Mouse (Mus musculus) lung, adult 2 months (tissue): Measurements from ENCODE around the gene Gm20388. TPM values are rescaled to one million over a fixed set of nuclear protein-coding genes. Genes with fewer than 3 reads are reported as not detected.

Experiments used
- DNase-seq: peaks from one replicate; pipeline ENCODE4 v3.0.0; 2022
- H3K4me1 ChIP-seq: fragments of 200-500 bp; 2 replicates; pipeline ENCODE4 v1.6.1; 2011; ENCODE audit warnings: low read length; ENCODE audit not compliant: control insufficient read depth, insufficient read depth
- H3K4me3 ChIP-seq: fragments of 200-500 bp; replicated peaks from 2 replicates; pipeline ENCODE3; 2011; ENCODE audit warnings: low read depth, mild to moderate bottlenecking, control low read depth, low read length; ENCODE audit errors: extremely low read depth
- CTCF ChIP-seq: fragments of 200-500 bp; IDR thresholded peaks from 2 replicates; pipeline ENCODE4 v1.5.1; 2011; ENCODE audit warnings: mild to moderate bottlenecking, low read length, control low read depth; ENCODE audit not compliant: insufficient read depth
- POLR2A ChIP-seq: fragments of 200-500 bp; IDR thresholded peaks from 2 replicates; pipeline ENCODE4 v1.6.1; 2011; ENCODE audit warnings: low read depth, mild to moderate bottlenecking, control low read depth, low read length, borderline replicate concordance; ENCODE audit errors: extremely low read depth
- WGBS: fragments of 180-500 bp; shearing (Covaris S2); methylation state at CpG from one replicate; pipeline ENCODE4 v1.1.7; 2018; 5-methylcytosine and 5-hydroxymethylcytosine counted together
- polyA plus RNA-seq: library from polyadenylated mRNA; depleted of rRNA; stranded (reverse); fragments of >200 nt; gene quantifications from 2 replicates; pipeline ENCODE4 v1.2.3, GENCODE M21; 2012

The Gm20388 gene
- polyA plus RNA-seq, 1 experiment, result 67.8 TPM

- Histone ChIP-seq H3K4me3 (no peak overlapping the region), H3K4me1 (peaks cover 8% of the 10 kb centered on the region)
- TF ChIP-seq CTCF (no peak), POLR2A (no peak)
- WGBS, result 78% methylated on average over 15 of the region's 15 CpGs
- no peak for DNase-seq
Observed at GRCm38 (mm10) chr8:120290614-120291013, 380.0 kb downstream of the Gm20388 start.

DNA sequence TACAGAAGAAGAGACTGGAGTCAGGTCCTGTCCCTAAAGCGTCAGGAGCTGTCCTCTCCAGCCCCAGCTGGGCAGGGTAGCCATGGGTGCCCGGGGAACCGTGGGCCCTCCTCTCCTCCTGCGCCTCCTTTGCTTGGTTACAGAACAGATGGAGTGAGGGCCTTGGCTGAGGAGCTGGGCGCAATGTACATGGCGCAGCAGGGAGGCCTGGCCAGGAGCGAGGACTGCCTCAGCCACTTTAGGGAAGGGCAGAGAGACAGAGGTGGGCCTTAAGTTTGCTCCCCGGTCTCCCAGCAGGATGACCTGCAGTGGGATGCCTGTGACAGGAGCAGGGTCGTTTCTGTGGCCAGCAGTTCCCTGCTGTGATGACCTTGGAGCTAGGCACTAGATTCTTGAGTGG lies 381.0 kb downstream of the Gm20388 start:
- no peak for DNase-seq
- WGBS, result 84% methylated on average over 9 of the region's 9 CpGs
- Histone ChIP-seq H3K4me1 (peaks cover 8% of the 10 kb centered on the region; the same call in 1 of the 2 replicates), H3K4me3 (no peak overlapping the region)
- TF ChIP-seq POLR2A (no peak), CTCF (no peak)

GRCm38 (mm10) chr8:120292316-120293107 lies 381.9 kb downstream of the Gm20388 start:
- DNase-seq, result no peak
- H3K4me1 ChIP-seq, result peaks cover 8% of the 10 kb centered on the region; the same call in 1 of the 2 replicates
- TF ChIP-seq CTCF (no peak), POLR2A (no peak)
- 62% methylated on average over 8 of the region's 8 CpGs for WGBS
- H3K4me3 ChIP-seq, result no peak overlapping the region

DNA sequence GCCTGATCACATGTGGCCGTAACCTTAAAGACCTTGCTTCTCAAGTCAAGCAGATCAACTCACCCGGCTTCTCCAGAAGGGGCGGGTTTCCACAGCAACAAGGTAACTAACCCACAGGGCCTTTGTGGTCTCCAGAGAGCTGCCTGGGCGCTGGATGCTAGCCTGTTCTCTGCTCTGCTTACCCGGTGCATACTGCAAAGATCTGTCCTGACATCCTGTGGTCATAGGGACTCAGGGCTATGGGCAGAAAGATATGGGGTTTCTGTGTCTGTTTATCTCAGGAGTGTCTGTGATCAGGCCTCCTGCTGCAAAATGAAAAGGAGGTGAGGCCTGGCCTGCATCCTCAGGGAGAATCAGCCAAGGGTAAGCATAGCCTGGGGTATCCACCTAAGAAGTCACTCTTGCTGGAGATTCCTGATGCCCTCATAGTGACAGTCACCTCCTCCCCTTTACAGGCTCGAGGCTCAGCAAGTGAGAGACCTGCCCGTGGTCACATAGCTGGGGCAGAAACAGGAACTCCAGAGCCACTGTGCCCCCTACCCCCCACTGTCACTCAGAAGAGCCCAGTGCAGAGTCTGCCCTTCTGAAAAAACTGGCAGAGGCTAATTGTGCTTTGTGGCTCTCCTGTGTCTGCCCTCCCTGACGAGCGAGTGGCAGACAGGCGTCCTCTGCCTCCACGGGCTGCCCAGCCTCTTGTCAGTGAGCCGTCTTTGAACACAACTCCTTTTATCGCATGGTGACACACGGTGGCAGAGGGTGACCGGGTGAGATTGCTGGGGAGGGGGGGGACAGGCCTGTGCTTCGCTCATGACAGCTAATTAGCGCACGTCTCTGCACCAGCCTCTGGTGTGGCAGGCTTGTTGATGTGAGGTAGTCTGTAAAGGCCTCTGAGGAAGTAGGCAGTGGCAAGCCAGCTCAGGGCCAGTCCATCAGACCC lies 383.0 kb downstream of the Gm20388 start:
- Histone ChIP-seq H3K4me1 (peaks cover 6% of the 10 kb centered on the region; the same call in 1 of the 2 replicates), H3K4me3 (no peak overlapping the region)
- DNase-seq, result no peak
- TF ChIP-seq POLR2A (no peak), CTCF (no peak)
- 80% methylated on average over 18 of the region's 18 CpGs for WGBS

- no peak overlapping the region for H3K4me3 ChIP-seq
- WGBS, result 54% methylated on average over 17 of the region's 17 CpGs
- no peak for TF ChIP-seq POLR2A
- DNase-seq, result no peak
- H3K4me1 ChIP-seq, result peaks cover 5% of the 10 kb centered on the region
Observed at GRCm38 (mm10) chr8:120294982-120295870, 384.6 kb downstream of the Gm20388 start.

DNA sequence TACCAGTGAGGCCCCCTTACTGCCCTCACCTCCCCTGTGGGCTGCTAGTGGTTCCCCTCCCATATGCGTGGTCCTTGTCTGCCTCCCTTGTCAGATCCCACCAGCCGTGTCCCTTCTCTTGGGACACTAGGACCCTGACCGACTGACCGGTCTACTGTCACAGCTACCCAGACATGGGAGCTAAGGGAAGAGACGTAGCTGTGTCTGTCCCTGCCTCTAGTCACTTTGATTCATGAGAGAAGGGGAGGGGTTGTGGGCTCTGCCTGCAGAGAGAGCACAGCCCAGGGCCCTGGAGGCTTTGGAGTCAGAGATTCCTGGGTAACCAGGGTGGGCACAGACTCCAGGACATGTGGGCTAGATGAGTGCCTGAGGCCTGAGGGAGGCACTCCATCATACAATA lies 386.4 kb downstream of the Gm20388 start:
- DNase-seq, result no peak
- 83% methylated on average over 5 of the region's 5 CpGs for WGBS
- TF ChIP-seq POLR2A, result no peak
- no peak for TF ChIP-seq CTCF
- H3K4me1 ChIP-seq, result peaks cover 11% of the 10 kb centered on the region
- no peak overlapping the region for H3K4me3 ChIP-seq

DNA sequence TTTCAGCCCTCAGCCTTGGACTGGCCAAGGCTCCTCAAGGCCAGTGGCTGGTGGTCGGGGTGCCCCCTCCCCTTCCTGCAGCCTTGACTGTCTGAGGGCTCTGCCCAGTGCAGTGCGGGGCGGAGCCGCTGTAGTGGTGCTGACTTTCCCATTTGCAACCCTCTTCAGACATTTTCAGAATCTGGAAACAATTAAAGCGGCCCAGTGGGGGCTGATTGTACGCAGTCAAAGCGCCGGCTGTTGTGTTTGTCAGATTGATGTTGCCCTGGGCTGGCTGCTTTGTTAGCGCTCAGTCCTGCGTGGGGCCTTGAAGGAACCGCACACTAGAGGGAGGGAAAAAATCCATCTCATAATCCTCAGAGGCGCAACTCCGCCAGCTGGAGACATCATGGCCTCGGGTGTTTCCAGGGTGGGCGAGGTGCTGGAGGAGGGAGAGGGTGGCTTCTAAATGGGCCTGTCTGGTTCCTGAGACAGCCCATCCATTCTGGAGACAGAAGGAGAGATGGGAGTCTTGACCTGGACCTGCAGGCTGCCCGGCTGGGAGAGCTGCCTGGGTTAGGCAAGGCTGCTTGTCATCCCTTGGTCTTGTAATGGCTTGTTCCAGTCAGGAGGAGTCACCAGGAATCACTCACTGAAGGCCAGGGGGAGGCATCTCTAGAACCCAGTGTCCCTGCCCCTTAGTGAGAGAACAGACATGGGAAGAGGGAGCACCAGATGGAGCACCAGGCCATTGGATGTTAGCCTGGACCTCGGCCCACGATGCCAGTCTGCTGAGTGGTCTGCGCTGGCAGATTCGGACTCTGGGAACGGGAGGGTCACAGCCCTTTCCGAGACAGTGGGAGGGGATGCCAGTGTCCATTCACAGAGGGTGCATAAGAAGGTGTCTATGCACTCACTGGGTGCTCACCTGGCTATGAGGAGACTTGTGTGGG lies 388.2 kb downstream of the Gm20388 start:
- 79% methylated on average over 22 of the region's 22 CpGs for WGBS
- DNase-seq, result no peak
- Histone ChIP-seq H3K4me1 (peaks cover 7% of the 10 kb centered on the region; the same call in 1 of the 2 replicates), H3K4me3 (no peak overlapping the region)
- TF ChIP-seq CTCF (no peak), POLR2A (no peak)

GRCm38 (mm10) chr8:120300601-120301141 lies 390.0 kb downstream of the Gm20388 start:
- Histone ChIP-seq H3K4me1 (peaks cover 7% of the 10 kb centered on the region; the same call in 1 of the 2 replicates), H3K4me3 (no peak overlapping the region)
- 8% methylated on average over 13 of the region's 13 CpGs for WGBS
- TF ChIP-seq CTCF (peak; percentile 91), POLR2A (no peak)
- peak; percentile 80 for DNase-seq
